Mouse (Mus musculus): ENCODE data around the gene Pin4.

Pin4 gene

DNA sequence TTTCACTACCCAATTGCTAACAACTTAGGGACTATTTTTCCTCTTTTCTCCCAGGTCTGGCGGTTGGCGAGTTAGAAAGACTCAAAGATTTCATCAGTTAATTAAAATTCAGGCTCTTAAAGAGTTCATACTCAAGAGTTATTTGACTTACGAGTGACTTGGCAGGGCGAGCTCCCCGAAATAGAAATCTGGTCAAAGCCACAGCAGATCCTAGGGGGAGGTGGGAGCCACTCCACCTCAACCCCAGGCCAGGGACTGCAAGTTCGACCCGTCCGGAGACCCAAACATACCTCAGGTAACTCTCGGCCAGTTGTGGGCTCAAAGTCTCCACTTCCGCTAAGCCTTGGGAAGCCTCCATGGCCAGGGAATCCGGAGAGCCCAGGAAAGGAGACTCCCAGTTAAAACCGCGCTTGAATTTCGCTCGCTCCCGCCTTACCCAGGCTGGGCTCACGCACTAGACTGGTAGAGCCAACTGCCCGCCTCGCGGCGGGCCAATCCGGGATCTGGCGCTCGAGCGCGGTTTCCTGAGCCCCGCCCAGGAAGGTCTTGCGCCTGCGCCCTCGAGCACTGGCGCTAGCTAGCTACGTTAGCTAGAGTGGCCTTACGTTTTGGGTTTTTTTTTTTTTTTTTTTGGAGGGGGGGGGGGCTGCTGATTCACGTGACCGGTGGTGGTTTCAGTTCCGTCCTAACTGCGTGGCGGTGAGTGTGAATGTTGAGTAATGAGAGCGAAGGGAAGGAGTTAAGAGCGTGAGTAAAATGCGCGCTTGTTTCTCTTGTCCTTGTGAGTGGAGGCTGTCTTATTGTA, 37.6 kb downstream of the Pin4 start, which contains the start of gene Ercc6l:
Gene Ercc6l, minus strand, starts transcription at position 474 of the 805 bp plus-strand sequence.
- DNase-seq (ENCODE audit: low spot score): peak; percentile 92

DNA sequence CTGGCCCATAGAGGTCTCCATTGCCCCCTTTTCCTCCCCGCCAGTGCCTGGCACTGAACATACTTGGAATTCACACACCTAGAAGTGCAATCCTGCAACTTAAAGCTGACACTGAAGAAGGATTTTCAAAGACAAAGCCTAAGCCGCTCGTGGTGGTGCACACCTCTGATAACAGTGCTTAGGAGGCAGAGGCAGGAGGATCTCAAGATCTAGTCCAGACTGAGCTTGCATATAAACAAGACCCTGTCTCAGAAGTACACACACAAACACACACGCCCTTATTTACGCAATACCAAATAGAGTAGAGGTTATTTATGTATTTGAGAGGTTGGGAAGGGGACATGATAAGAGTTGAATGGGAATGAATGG, 38.2 kb downstream of the Pin4 start:
- no peak for DNase-seq (ENCODE audit: low spot score)

DNA sequence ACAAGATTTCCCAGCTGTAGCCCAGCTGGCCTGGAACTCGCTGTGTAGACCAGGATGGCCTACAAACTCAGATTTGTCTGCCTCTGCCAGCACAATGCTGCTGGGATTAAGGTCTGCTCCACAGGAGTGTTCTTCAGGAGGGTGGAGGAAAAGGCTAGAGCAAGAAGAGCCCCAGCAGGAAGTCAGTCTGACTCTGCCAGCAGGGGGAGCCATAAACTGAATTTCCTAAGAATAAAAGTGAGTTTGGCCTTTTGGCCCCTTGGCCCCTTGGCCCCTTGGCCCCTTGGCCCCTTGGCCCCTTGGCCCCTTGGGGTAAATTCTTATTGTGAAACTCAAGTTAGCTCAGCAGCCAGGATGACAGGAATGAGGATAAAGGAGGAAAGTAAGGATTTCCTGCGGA, 40.5 kb downstream of the Pin4 start:
- peak; percentile 6 for DNase-seq (ENCODE audit: low spot score)

DNA sequence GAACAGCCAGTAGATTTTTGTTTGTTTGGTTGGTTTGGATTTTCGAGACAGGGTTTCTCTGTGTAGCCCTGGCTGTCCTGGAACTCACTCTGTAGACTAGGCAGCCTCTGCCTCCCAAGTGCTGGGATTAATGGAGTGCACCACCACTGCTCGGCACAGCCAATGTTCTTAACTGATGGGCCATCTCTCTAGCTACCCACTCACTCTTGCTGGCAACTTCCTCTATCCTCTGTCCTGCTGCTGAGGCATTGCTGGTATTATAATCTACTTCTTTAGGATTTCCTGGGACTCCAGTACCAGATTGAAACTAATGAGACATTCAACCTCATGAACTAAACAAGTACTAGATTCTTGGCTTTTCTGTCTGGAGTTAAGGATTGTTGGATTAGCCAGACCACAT, 41.3 kb downstream of the Pin4 start:
- no peak for DNase-seq (ENCODE audit: low spot score)

DNA sequence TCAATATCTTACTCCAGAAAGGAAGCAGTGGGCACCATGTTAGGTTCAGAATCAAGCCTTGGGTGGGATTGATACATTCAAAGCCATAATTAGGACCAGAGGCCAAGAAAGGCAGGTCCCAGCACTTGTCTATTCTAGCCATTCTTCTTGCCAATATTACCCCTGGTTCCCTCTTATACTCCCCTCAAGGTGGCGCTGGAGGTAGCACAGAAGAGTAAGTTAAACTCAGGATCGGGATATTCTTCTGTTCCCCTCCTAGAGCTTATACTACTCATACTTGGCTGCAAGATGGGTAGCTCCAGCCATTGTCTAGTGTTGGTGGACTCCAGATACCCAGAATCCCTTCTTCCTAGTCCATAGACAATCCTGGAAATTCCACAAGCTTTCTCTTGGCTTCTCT, 43.8 kb downstream of the Pin4 start:
- no peak for DNase-seq (ENCODE audit: low spot score)

DNA sequence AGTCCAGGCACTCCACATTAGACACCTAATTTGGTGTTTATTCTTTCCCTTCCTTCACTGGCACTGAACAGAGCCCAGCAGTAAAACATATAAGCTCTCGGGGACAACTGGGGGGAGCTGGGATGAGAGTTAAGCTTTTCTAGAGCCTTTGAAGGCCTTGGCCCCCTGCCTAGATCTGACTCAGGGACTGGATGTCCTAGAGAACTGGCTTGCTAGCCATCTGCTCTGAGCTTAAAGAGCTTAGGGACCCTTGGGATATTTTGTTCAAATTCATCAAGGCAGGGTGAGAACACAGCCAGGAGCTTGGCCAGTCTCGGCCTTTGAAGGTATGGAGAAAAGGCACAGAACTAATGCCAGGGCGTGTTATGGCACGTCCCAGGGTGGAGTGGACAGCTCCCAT, 44.3 kb downstream of the Pin4 start:
- DNase-seq (ENCODE audit: low spot score): peak; percentile 41

DNA sequence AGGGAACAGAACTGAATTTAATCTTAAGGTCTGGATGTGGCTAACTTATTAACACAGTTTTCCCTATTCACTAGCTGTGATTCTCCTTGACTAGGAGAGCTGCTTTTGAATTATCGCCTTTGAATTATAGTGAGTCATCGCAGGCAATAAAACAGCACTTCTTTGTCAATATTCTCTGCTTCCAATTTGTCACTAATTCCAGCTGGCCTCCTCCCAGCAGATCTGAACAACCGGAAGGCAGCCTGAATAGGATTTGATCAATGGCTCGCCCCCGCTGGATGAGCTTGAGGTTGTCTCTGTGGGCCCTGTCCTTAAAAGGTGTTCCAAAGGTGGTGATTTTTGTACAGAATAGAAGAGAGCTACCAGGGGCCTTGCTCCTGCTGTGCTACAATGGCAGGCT, 47.3 kb downstream of the Pin4 start:
- DNase-seq (ENCODE audit: low spot score): no peak

DNA sequence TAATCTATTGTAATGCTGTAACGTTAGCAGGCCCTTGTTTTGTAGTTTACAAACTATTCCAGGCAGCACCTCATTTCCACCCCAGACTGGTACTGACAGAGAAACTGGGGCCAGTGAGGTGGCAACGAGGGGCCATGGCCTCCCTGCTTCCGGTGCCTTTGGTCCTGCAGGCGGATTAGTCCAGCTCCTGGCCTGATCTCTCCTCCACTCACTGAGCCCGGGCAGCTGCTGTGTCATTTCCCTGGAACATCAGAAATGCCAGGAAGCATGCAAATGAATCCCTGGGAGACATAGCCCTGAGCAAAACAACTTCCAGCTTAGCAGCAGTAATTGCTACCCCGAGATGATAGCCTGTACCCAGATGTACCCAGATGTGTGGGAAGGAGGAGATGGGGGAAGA, 47.7 kb downstream of the Pin4 start:
- DNase-seq (ENCODE audit: low spot score): no peak

DNA sequence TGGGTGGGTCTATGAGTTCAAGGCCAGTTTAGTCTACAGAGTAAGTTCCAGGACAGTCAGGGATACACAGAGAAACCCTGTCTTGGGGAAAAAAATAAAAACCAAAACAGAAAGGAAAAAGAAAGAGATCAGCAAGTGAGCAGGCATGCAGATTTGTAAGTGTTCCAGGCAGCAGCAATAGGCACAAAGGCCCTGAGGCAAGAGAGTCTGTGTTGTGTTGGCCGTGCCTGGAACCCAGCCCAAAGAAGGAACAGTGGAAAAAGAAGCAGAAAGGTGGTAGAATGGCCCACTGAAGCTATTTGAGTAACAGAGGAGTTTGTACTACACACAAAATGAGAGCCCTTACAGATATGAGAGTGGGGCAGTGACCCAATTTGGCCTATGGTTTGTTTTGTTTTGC, 50.5 kb downstream of the Pin4 start:
- no peak for DNase-seq (ENCODE audit: low spot score)

DNA sequence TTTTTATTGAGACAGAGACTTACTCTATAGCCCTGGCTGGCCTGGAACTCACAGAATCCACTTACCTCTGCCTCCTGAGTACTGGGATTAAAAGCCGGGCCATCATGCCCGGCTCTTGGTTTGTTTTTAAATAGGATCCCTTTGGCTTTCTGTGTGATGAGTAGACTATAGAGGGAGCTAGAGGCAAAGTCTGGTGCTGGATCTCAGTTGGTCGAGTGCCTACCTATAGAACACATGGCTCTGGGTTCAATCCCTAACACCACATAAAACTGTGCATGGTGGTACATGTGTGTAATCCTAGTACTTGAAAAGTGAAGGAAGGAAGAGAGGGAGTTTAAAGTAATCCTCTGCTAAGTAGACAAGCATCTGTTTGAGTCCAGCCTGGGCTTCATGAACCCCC, 50.9 kb downstream of the Pin4 start:
- DNase-seq (ENCODE audit: low spot score): no peak

DNA sequence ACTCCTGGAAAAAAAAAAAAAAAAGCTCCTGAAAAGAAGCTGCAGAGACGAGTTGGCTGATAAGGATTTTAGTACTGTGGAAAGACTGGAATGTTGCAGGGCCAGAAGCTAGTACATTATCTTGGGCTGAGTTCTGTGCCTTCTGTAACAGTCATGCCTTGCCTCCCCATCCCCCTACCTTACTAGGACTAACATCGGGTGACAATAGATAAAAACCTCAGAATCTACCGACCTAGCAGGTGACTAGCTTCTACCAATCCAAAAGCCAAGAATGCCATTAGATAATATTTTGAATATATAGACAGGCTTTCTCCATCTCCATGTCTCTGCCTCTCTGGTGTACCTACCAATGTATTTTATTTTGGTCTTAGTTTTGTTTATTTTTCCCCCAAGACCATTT, 51.7 kb downstream of the Pin4 start:
- DNase-seq (ENCODE audit: low spot score): no peak

DNA sequence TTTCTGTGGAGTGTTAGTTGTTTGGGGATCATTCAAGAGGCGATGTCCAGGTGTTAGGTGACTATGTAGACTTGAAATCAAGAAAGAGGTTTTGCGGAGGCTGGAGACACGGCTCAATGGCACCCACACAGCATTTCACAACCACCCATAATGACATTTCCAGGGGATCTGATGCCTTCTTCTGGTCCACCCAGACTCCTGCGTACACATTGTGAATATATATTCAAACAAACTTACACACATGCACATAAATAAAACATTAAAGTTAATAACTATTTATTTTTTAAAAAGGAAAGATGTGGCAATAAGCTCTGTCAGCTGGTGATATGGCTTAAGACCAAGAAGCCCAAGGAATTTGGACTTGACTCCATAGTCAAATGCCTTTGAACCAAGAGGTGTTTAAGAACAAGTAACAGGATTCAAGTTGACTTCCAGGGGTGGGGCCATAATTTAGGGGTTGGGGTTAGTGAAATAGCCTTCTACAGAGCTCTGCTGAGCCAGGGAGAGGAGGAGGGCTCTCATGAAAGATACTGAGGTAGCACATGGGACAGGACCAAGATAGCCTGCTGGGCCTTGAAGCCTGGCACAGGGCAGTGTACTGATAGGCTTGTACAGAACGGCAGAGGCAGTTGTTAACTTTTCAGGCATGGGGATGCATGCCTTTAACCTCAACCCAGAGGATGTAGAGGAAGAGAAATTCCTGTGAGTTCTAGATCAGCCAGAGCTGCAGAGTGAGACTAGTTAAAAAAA, 56.5 kb downstream of the Pin4 start:
- no peak for DNase-seq (ENCODE audit: low spot score)

All from testis, postnatal 14 days (tissue).